In the genomic region with DNA sequence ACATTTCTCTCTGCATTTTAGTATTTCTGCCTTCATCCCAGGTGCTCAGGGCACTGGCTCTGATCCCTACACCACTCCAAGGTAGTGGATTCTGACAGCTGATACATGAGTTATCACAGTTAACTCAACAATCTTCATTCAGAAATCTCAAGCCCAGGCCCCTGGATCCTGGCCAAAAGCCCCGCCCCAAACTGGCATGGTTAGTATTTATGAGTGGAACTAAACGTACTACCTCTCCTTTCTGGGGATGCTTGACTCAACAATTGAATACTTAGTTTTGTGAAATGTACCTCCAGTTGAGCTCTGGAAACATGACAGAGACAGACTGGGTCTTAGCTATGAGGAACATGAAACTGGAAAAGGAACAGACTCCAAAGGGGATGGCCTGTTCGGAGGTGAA, we compare ENCODE assay signal across 25 mouse cellular contexts. TPM values are rescaled to one million over a fixed set of nuclear protein-coding genes. Genes with fewer than 3 reads are reported as not detected.
"Had no signal": no experiment of that assay in that cellular context is flagged by ENCODE, and none has a peak within 500 bp of the region (broad histone marks: within the 10 kb centered on the region; RNA-seq: fewer than 3 reads in every experiment).

No protein-coding gene starts in this region.

- H3K4me1 ChIP-seq: heart, embryonic 10.5 days; heart, embryonic 13.5 days; heart, embryonic 15.5 days; hindbrain, embryonic 13.5 days; hindbrain, embryonic 15.5 days; kidney, embryonic 15.5 days; limb, embryonic 13.5 days; limb, embryonic 15.5 days had no signal

- H3K27ac ChIP-seq: heart, embryonic 10.5 days; heart, embryonic 13.5 days; heart, embryonic 15.5 days; hindbrain, embryonic 13.5 days; hindbrain, embryonic 15.5 days; hindbrain, postnatal 0 days; kidney, embryonic 15.5 days; kidney, postnatal 0 days; limb, embryonic 13.5 days; limb, embryonic 15.5 days had no signal

- H3K9me3 ChIP-seq: heart, embryonic 10.5 days; heart, embryonic 13.5 days; heart, embryonic 15.5 days; hindbrain, embryonic 13.5 days; hindbrain, embryonic 15.5 days; kidney, embryonic 15.5 days; limb, embryonic 13.5 days; limb, embryonic 15.5 days had no signal

- H3K4me2 ChIP-seq: heart, embryonic 13.5 days; heart, embryonic 15.5 days; hindbrain, embryonic 13.5 days; hindbrain, embryonic 15.5 days; kidney, embryonic 15.5 days; limb, embryonic 13.5 days; limb, embryonic 15.5 days had no signal

- H3K27me3 ChIP-seq: heart, embryonic 15.5 days; hindbrain, embryonic 15.5 days; kidney, embryonic 15.5 days; limb, embryonic 13.5 days; limb, embryonic 15.5 days had no signal

- H3K36me3 ChIP-seq: heart, embryonic 10.5 days; heart, embryonic 13.5 days; heart, embryonic 15.5 days; hindbrain, embryonic 13.5 days; hindbrain, embryonic 15.5 days; kidney, embryonic 15.5 days; limb, embryonic 13.5 days; limb, embryonic 15.5 days had no signal

- H3K9ac ChIP-seq: heart, embryonic 13.5 days; heart, embryonic 15.5 days; hindbrain, embryonic 13.5 days; hindbrain, embryonic 15.5 days; kidney, embryonic 15.5 days; limb, embryonic 13.5 days; limb, embryonic 15.5 days had no signal

- DNase-seq: gastrocnemius, postnatal 14 days; gastrocnemius, postnatal 36 days; heart, postnatal 36 days; kidney, adult 11 months; layer of hippocampus, adult 9-11 months; layer of hippocampus, postnatal 36 days; left cerebral cortex, postnatal 4 days had no signal

- ATAC-seq: forebrain, embryonic 16.5 days; intestine, embryonic 16.5 days had no signal

- H3K4me3 ChIP-seq: heart, embryonic 10.5 days; heart, embryonic 13.5 days; heart, embryonic 15.5 days; hindbrain, embryonic 13.5 days; hindbrain, embryonic 15.5 days; kidney, embryonic 15.5 days; limb, embryonic 13.5 days; limb, embryonic 15.5 days had no signal

RNA-seq across cellular contexts. Expression of gene Gucy2d, which starts 6.7 kb away (rescaled TPM):
- polyA plus RNA-seq: forebrain, embryonic 16.5 days; frontal cortex, adult 2 months; gonadal fat pad, adult 2 months; heart, embryonic 10.5 days; heart, embryonic 13.5 days; heart, embryonic 15.5 days; hindbrain, embryonic 11.5 days; intestine, embryonic 14.5 days; kidney, adult 2 months; kidney, postnatal 0 days; limb, embryonic 11.5 days; limb, embryonic 13.5 days; limb, embryonic 15.5 days had no signal
